Mouse (Mus musculus) spleen, adult 2 months (tissue): ENCODE data around the gene A3galt2. TPM values are rescaled to one million over a fixed set of nuclear protein-coding genes. Genes with fewer than 3 reads are reported as not detected.

Source experiments
- DNase-seq, 2 experiments: peaks; one replicate each; pipeline versions ENCODE4 v3.0.0 to v3.0.0-alpha.2; 2012 to 2021; ENCODE audit warnings: low spot score in 2 of 2, low read depth in 1 of 2
- H3K27ac ChIP-seq: fragments of 200-500 bp; 2 replicates; pipeline ENCODE4 v1.5.1; 2012; ENCODE audit warnings: low read length, inconsistent platforms; ENCODE audit not compliant: insufficient read depth
- H3K27me3 ChIP-seq: fragments of 200-500 bp; 2 replicates; pipeline ENCODE4 v1.6.1; 2012; ENCODE audit warnings: mild to moderate bottlenecking, moderate library complexity, low read length, inconsistent platforms; ENCODE audit not compliant: control insufficient read depth, insufficient read depth
- H3K36me3 ChIP-seq: fragments of 200-500 bp; 2 replicates; pipeline ENCODE4 v1.6.1; 2012; ENCODE audit warnings: mild to moderate bottlenecking, low read length, inconsistent platforms; ENCODE audit not compliant: control insufficient read depth, insufficient read depth
- H3K4me1 ChIP-seq: fragments of 200-500 bp; 2 replicates; pipeline ENCODE4 v1.6.1; 2011; ENCODE audit warnings: inconsistent platforms; ENCODE audit not compliant: control insufficient read depth, insufficient read depth, insufficient read length
- H3K4me3 ChIP-seq: fragments of 200-500 bp; 2 replicates; pipeline ENCODE4 v1.5.1; 2011; ENCODE audit warnings: mild to moderate bottlenecking, inconsistent platforms; ENCODE audit not compliant: insufficient read depth, insufficient read length; ENCODE audit errors: extremely low read depth
- CTCF ChIP-seq: fragments of 200-500 bp; IDR thresholded peaks from 2 replicates; pipeline ENCODE4 v1.5.1; 2011; ENCODE audit warnings: mild to moderate bottlenecking, inconsistent platforms; ENCODE audit not compliant: insufficient read depth, insufficient read length, insufficient replicate concordance; ENCODE audit errors: extremely low read depth
- POLR2A ChIP-seq: fragments of 200-500 bp; IDR thresholded peaks from 2 replicates; pipeline ENCODE4 v1.6.1; 2011; ENCODE audit warnings: low read depth, low read length, inconsistent platforms
- WGBS: fragments of 180-500 bp; shearing (Covaris S2); methylation state at CpG from one replicate; pipeline ENCODE4 v1.1.7; 2018; 5-methylcytosine and 5-hydroxymethylcytosine counted together
- polyA plus RNA-seq: library from polyadenylated mRNA; depleted of rRNA; stranded (reverse); fragments of >200 nt; gene quantifications from 2 replicates; pipeline ENCODE4 v1.2.3, GENCODE M21; 2012

Gene A3galt2
- polyA plus RNA-seq, 1 experiment = 0.41 TPM

DNA sequence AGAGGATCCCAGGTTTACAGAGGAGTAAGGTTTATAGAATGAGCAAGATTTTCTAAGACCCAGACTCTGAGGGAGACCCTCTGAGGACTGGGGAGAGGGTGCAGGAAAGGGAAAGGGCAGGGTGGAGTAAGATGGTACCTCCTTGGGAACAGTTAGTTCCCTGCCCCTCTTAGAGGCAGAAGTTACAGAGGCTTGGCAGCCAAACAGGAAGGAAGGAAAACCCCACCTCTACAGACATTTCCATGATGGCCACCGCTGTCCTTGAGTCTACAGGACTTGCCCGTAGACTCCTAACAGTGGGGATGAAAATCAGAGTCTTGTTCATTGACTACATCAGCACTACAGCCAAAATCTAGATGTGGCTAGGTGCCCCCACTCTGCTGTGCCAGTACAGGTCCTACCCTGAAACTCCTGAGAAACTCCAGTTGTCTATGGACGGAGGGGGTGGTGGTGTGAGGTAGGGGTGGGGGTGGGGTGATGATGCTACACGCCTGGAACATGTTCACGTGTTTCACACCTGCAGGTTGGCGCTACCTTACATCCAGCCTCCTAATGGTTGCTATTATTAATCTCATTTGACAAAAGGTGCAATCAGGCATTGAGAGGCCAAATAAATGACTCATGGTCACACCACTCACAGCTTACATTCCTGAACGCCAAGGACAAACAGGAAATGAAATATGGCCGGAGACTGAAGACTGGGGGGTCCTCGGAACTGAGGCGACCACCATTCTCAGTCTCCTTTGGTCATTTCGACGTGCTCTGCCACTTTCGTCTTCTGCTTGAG lies 14.6 kb downstream of the A3galt2 start:
- no peak for TF ChIP-seq CTCF
- no peak for TF ChIP-seq POLR2A
- no peak for DNase-seq
- no peak overlapping the region for H3K27ac ChIP-seq
- peaks cover 13% of the 10 kb centered on the region for H3K36me3 ChIP-seq
- H3K4me1 ChIP-seq = no peaks in the 10 kb centered on the region; the same call in 1 of the 2 replicates
- no peak overlapping the region for H3K4me3 ChIP-seq
- WGBS = 71% methylated on average over 13 of the region's 13 CpGs
- H3K27me3 ChIP-seq = no peaks in the 10 kb centered on the region

GRCm38 (mm10) chr4:128770698-128771097 lies 15.5 kb downstream of the A3galt2 start:
- no peaks in the 10 kb centered on the region; the same call in 1 of the 2 replicates for H3K4me1 ChIP-seq
- no peaks in the 10 kb centered on the region for H3K27me3 ChIP-seq
- 88% methylated on average over 5 of the region's 5 CpGs for WGBS
- no peak overlapping the region for H3K27ac ChIP-seq
- no peak for DNase-seq
- TF ChIP-seq CTCF = no peak
- no peak for TF ChIP-seq POLR2A
- H3K36me3 ChIP-seq = peaks cover 18% of the 10 kb centered on the region
- H3K4me3 ChIP-seq = no peak overlapping the region

DNA sequence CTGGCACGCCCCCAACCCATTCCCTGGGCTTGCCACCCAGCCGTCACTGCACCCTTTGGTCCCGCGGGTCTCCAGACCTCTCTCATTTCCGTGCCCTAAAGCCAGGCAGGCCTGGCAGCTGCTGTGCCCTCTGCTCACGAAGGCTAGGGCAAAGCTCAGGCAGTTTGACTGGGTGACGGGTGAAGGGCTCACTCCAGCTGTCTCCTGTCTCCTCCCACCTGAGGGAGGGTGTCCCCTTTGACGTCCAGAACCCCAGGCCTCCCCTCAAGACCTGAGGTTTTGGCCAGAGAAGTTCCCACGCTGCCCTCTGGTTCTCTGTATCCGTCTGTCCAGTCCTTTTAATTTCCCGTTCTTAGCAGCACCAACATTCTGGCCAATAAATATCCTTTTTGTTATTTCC lies 18.7 kb downstream of the A3galt2 start:
- 93% methylated on average over 11 of the region's 11 CpGs for WGBS
- Histone ChIP-seq H3K27me3 (no peaks in the 10 kb centered on the region), H3K27ac (no peak overlapping the region), H3K36me3 (peaks cover 26% of the 10 kb centered on the region), H3K4me3 (no peak overlapping the region), H3K4me1 (no peaks in the 10 kb centered on the region; the same call in 1 of the 2 replicates)
- TF ChIP-seq POLR2A (no peak), CTCF (no peak)
- DNase-seq = no peak

- peak; percentile 33 to 43 for DNase-seq
- no peak overlapping the region for H3K4me3 ChIP-seq
- TF ChIP-seq CTCF = peak; percentile 45; the same call in 1 of the 2 replicates
- no peak for TF ChIP-seq POLR2A
- peaks cover 26% of the 10 kb centered on the region for H3K36me3 ChIP-seq
- WGBS = 90% methylated on average over 9 of the region's 9 CpGs
- no peaks in the 10 kb centered on the region; the same call in 1 of the 2 replicates for H3K4me1 ChIP-seq
- no peak overlapping the region for H3K27ac ChIP-seq
- no peaks in the 10 kb centered on the region for H3K27me3 ChIP-seq
Measured at GRCm38 (mm10) chr4:128774467-128774866, 19.3 kb downstream of the A3galt2 start.

- WGBS = 70% methylated on average over 20 of the region's 20 CpGs
- peak; percentile 21 to 69 for DNase-seq
- no peak overlapping the region for H3K27ac ChIP-seq
- H3K4me1 ChIP-seq = no peaks in the 10 kb centered on the region
- peaks cover 34% of the 10 kb centered on the region for H3K36me3 ChIP-seq
- no peak for TF ChIP-seq POLR2A
- peak; percentile 94; the same call in 1 of the 2 replicates for TF ChIP-seq CTCF
- H3K27me3 ChIP-seq = no peaks in the 10 kb centered on the region
- no peak overlapping the region for H3K4me3 ChIP-seq
Measured at GRCm38 (mm10) chr4:128776568-128777289, 21.6 kb downstream of the A3galt2 start.

GRCm38 (mm10) chr4:128777593-128777992 lies 22.4 kb downstream of the A3galt2 start:
- Histone ChIP-seq H3K36me3 (peaks cover 36% of the 10 kb centered on the region), H3K27ac (no peak overlapping the region), H3K4me1 (no peaks in the 10 kb centered on the region), H3K27me3 (no peaks in the 10 kb centered on the region), H3K4me3 (no peak overlapping the region)
- WGBS = 95% methylated on average over 11 of the region's 11 CpGs
- no peak for DNase-seq
- TF ChIP-seq POLR2A (no peak), CTCF (no peak)
